Mouse (Mus musculus) adipocyte (in vitro differentiated cells): ENCODE data around the gene Gars.

Source experiments
- DNase-seq: peaks from one replicate; pipeline ENCODE4 v3.0.0-alpha.2; 2016; ENCODE audit warnings: low spot score

Gars gene

GRCm38 (mm10) chr6:55098030-55098429 lies 60.2 kb downstream of the Gars start:
- DNase-seq = peak; percentile 16

GRCm38 (mm10) chr6:55098603-55099002 lies 60.8 kb downstream of the Gars start:
- DNase-seq = no peak

DNA sequence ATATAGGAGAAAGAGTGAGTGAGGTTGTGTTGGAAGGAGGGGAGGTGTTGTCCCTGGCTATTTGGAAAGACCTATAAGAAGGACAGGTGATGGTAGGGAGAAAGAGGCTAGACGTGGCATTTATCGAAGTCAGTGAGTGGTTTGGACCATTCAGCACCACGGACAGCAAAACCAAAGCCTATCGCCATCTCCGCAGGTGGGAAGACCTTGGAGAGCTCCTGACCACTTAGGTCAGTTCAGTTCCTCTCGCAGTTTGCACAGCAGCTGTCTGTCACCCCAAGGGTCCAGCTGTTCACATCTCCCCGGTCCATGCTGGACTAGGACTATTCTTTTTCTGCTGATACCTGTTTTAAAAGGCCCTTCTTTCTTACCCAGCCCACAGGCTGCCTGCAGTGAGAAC lies 70.6 kb downstream of the Gars start:
- DNase-seq = peak; percentile 70

GRCm38 (mm10) chr6:55117325-55118109 lies 79.7 kb downstream of the Gars start:
- DNase-seq = no peak

DNA sequence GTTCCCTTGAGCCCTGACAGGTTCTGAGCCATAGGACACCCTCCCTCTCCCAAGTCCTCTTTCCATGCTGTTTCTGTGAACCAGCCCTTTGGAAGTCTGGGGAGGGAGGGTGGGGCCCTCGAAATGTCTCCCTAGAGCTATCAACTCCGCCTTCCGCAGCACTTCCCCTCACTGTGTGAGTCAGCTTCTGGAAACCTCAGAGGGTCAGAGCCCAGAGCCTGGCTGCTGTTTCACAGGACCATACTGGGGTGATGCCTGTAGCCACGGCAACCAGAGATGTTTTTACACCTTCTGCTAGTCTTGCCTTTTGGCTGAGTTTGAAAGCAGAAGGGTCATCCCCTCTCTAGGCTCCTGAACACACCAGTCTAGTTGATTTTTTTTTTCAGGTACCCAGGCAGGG lies 85.2 kb downstream of the Gars start:
- no peak for DNase-seq

DNA sequence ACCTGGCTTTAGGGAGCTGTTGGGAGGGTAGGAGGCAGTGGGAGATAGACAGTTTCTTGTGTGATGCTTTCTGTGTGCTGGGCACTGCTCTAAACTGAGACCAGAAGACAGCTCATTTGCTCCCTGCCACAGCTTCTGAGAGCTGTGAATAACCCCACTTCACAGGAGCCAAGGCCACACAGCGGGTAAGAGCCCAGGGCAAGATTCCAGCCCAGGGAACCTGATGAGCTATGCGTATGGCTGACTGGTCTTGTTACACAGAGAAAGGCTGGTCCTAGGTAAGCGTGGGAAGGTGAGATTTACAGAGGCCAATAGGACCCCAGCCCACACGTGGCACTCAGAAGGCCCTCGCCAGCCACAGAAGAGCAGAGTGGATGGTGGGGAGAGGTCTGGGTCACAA lies 88.8 kb downstream of the Gars start:
- no peak for DNase-seq

- DNase-seq = no peak
These were observed 90.6 kb downstream of the Gars start for GRCm38 (mm10) chr6:55128391-55128790.
